Mouse (Mus musculus): ENCODE data around the gene Ddx43.

- TF ChIP-seq POLR2A (IDR thresholded peaks at IDR 0.05; ENCODE audit: low read depth, low read length) (no peak), CTCF (IDR thresholded peaks at IDR 0.05; ENCODE audit: extremely low read depth, insufficient read length, insufficient replicate concordance, low read depth, low read length) (no peak)
Observed at GRCm38 (mm10) chr9:78432471-78432870, 36.9 kb downstream of the Ddx43 start.
